Mouse (Mus musculus) small intestine, adult 2 months (tissue): Measurements from ENCODE around the gene Sox15.

Source experiments
- CTCF ChIP-seq: fragments of 200-500 bp; IDR thresholded peaks from 2 replicates; pipeline ENCODE4 v1.5.1; 2012; ENCODE audit warnings: low read depth, mild to moderate bottlenecking, control low read depth, inconsistent platforms, low read length, moderate library complexity, mixed read lengths; ENCODE audit not compliant: insufficient replicate concordance, insufficient read length; ENCODE audit errors: extremely low read depth
- POLR2A ChIP-seq: fragments of 200-500 bp; IDR thresholded peaks from 2 replicates; pipeline ENCODE4 v1.6.1; 2012; ENCODE audit warnings: low read depth, mild to moderate bottlenecking, control low read depth, inconsistent platforms, low read length, moderate library complexity

GRCm38 (mm10) chr11:69686377-69686776 is 31.3 kb downstream of the Sox15 start:
- no peak for TF ChIP-seq CTCF
- TF ChIP-seq POLR2A: no peak
